Mouse (Mus musculus) stomach, embryonic 14.5 days (tissue): ENCODE measurements around the gene Sdk1. TPM values are rescaled to one million over a fixed set of nuclear protein-coding genes. Genes with fewer than 3 reads are reported as not detected.

Experiments
- ATAC-seq: fragments of 200-750 bp; cut with Nextera tagmentation; 2 replicates; pipeline ENCODE4 v1.8.0; 2017; ENCODE audit warnings: low read depth, moderate TSS enrichment; ENCODE audit not compliant: insufficient number of reproducible peaks, insufficient read depth, low FRiP score
- H3K27ac ChIP-seq: fragments of 300-500 bp; sonication (generic); 2 replicates; pipeline ENCODE4 v1.5.1; 2014; ENCODE audit warnings: mild to moderate bottlenecking, low read length, moderate library complexity, mixed read lengths
- H3K27me3 ChIP-seq: fragments of 300-500 bp; sonication (generic); 2 replicates; pipeline ENCODE4 v1.6.1; 2014; ENCODE audit warnings: low read length, control low read depth, mixed read lengths; ENCODE audit not compliant: control insufficient read depth, insufficient read depth
- H3K36me3 ChIP-seq: fragments of 300-500 bp; sonication (generic); 2 replicates; pipeline ENCODE4 v1.6.1; 2014; ENCODE audit warnings: mild to moderate bottlenecking, control low read depth, low read length, moderate library complexity, mixed read lengths; ENCODE audit not compliant: control insufficient read depth, insufficient read depth
- H3K4me1 ChIP-seq: fragments of 300-500 bp; sonication (generic); 2 replicates; pipeline ENCODE4 v1.6.1; 2014; ENCODE audit warnings: low read length, control low read depth, mixed read lengths; ENCODE audit not compliant: control insufficient read depth, insufficient read depth
- H3K4me2 ChIP-seq: fragments of 300-500 bp; sonication (generic); replicated peaks from 2 replicates; pipeline ENCODE4 v1.6.1; 2014; ENCODE audit warnings: low read depth, low read length, control low read depth
- H3K4me3 ChIP-seq: fragments of 300-500 bp; sonication (generic); 2 replicates; pipeline ENCODE4 v1.5.1; 2014; ENCODE audit warnings: low read depth, low read length, control low read depth
- H3K9ac ChIP-seq: fragments of 300-500 bp; sonication (generic); replicated peaks from 2 replicates; pipeline ENCODE4 v1.6.1; 2014; ENCODE audit warnings: low read depth, mild to moderate bottlenecking, control low read depth, low read length, moderate library complexity, mixed read lengths
- H3K9me3 ChIP-seq: fragments of 300-500 bp; sonication (generic); 2 replicates; pipeline ENCODE4 v1.6.1; 2016; ENCODE audit warnings: low read depth, low read length, control low read depth; ENCODE audit not compliant: control insufficient read depth
- WGBS: fragments of 180-500 bp; shearing (Covaris S2); extraction: QIAGEN DNeasy Blood & Tissue Kit; methylation state at CpG from one replicate; pipeline ENCODE4 v1.1.7; 2014; 5-methylcytosine and 5-hydroxymethylcytosine counted together
- polyA plus RNA-seq: library from polyadenylated mRNA; unstranded; fragments of >200 nt; fragmentation: Nextera tagmentation; extraction: Ambion mirVana; gene quantifications from 2 replicates; pipeline ENCODE4 v1.2.1, GENCODE M21; 2014

Sdk1 gene
- polyA plus RNA-seq, 1 experiment from 2014 or later, result 5.6 TPM

GRCm38 (mm10) chr5:141568106-141568505, 326.8 kb downstream of the Sdk1 start:
- no peak overlapping the region for H3K4me2 ChIP-seq
- WGBS, result 82% methylated on average over 2 of the region's 2 CpGs
- no peaks in the 10 kb centered on the region for H3K27me3 ChIP-seq
- no peak overlapping the region for H3K9ac ChIP-seq
- H3K4me3 ChIP-seq, result no peak overlapping the region
- H3K27ac ChIP-seq, result no peak overlapping the region
- no peaks in the 10 kb centered on the region for H3K9me3 ChIP-seq
- no peaks in the 10 kb centered on the region for H3K4me1 ChIP-seq
- no peak for ATAC-seq
- H3K36me3 ChIP-seq, result no peaks in the 10 kb centered on the region

GRCm38 (mm10) chr5:141570442-141570841, 329.2 kb downstream of the Sdk1 start:
- no peak for ATAC-seq
- no peak overlapping the region for H3K4me2 ChIP-seq
- H3K9ac ChIP-seq, result no peak overlapping the region
- WGBS, result 84% methylated on average over 6 of the region's 6 CpGs
- H3K4me1 ChIP-seq, result 0 out of 2 replicates have a peak, but pooled peaks cover 3% of the 10 kb centered on the region
- H3K36me3 ChIP-seq, result no peaks in the 10 kb centered on the region
- H3K27me3 ChIP-seq, result no peaks in the 10 kb centered on the region
- no peak overlapping the region for H3K4me3 ChIP-seq
- H3K9me3 ChIP-seq, result no peaks in the 10 kb centered on the region
- H3K27ac ChIP-seq, result no peak overlapping the region

- H3K9ac ChIP-seq, result no peak overlapping the region
- no peak overlapping the region for H3K27ac ChIP-seq
- no peak overlapping the region for H3K4me3 ChIP-seq
- WGBS, result 55% methylated on average over 1 of the region's 1 CpGs
- 0 out of 2 replicates have a peak, but pooled peaks cover 3% of the 10 kb centered on the region for H3K4me1 ChIP-seq
- no peaks in the 10 kb centered on the region for H3K36me3 ChIP-seq
- no peak for ATAC-seq
- H3K27me3 ChIP-seq, result no peaks in the 10 kb centered on the region
- no peaks in the 10 kb centered on the region for H3K9me3 ChIP-seq
- H3K4me2 ChIP-seq, result no peak overlapping the region
Measured at GRCm38 (mm10) chr5:141574263-141574662, 333.0 kb downstream of the Sdk1 start.

- H3K27ac ChIP-seq, result no peak overlapping the region
- 71% methylated on average over 5 of the region's 5 CpGs for WGBS
- no peak overlapping the region for H3K4me3 ChIP-seq
- H3K4me2 ChIP-seq, result no peak overlapping the region
- ATAC-seq, result no peak
- no peak overlapping the region for H3K9ac ChIP-seq
- H3K27me3 ChIP-seq, result no peaks in the 10 kb centered on the region
- H3K36me3 ChIP-seq, result no peaks in the 10 kb centered on the region
- H3K4me1 ChIP-seq, result no peaks in the 10 kb centered on the region
- H3K9me3 ChIP-seq, result no peaks in the 10 kb centered on the region
Measured at GRCm38 (mm10) chr5:141591246-141591645, 350.0 kb downstream of the Sdk1 start.

- Histone ChIP-seq H3K27ac (no peak overlapping the region), H3K4me1 (no peaks in the 10 kb centered on the region), H3K4me3 (no peak overlapping the region), H3K9ac (no peak overlapping the region), H3K27me3 (no peaks in the 10 kb centered on the region), H3K4me2 (no peak overlapping the region), H3K9me3 (no peaks in the 10 kb centered on the region), H3K36me3 (no peaks in the 10 kb centered on the region)
- no peak for ATAC-seq
- 76% methylated on average over 10 of the region's 10 CpGs for WGBS
Measured at GRCm38 (mm10) chr5:141612721-141613120, 371.4 kb downstream of the Sdk1 start.

GRCm38 (mm10) chr5:141615763-141616162, 374.5 kb downstream of the Sdk1 start:
- H3K36me3 ChIP-seq, result no peaks in the 10 kb centered on the region
- H3K4me2 ChIP-seq, result no peak overlapping the region
- H3K4me1 ChIP-seq, result no peaks in the 10 kb centered on the region
- no peak overlapping the region for H3K4me3 ChIP-seq
- no peaks in the 10 kb centered on the region for H3K27me3 ChIP-seq
- H3K27ac ChIP-seq, result no peak overlapping the region
- no peaks in the 10 kb centered on the region for H3K9me3 ChIP-seq
- 47% methylated on average over 7 of the region's 7 CpGs for WGBS
- no peak for ATAC-seq
- no peak overlapping the region for H3K9ac ChIP-seq

- no peaks in the 10 kb centered on the region for H3K4me1 ChIP-seq
- no peaks in the 10 kb centered on the region for H3K36me3 ChIP-seq
- no peaks in the 10 kb centered on the region for H3K9me3 ChIP-seq
- WGBS, result 80% methylated on average over 6 of the region's 6 CpGs
- H3K27ac ChIP-seq, result no peak overlapping the region
- ATAC-seq, result no peak
- H3K9ac ChIP-seq, result no peak overlapping the region
- no peak overlapping the region for H3K4me2 ChIP-seq
- no peak overlapping the region for H3K4me3 ChIP-seq
- no peaks in the 10 kb centered on the region for H3K27me3 ChIP-seq
Measured at GRCm38 (mm10) chr5:141617660-141618059, 376.4 kb downstream of the Sdk1 start.

GRCm38 (mm10) chr5:141625401-141625800, 384.1 kb downstream of the Sdk1 start:
- H3K27ac ChIP-seq, result no peak overlapping the region
- no peak overlapping the region for H3K4me3 ChIP-seq
- ATAC-seq, result no peak
- no peaks in the 10 kb centered on the region for H3K4me1 ChIP-seq
- H3K9me3 ChIP-seq, result no peaks in the 10 kb centered on the region
- no peaks in the 10 kb centered on the region for H3K36me3 ChIP-seq
- H3K9ac ChIP-seq, result no peak overlapping the region
- WGBS, result 78% methylated on average over 4 of the region's 4 CpGs
- H3K27me3 ChIP-seq, result no peaks in the 10 kb centered on the region
- no peak overlapping the region for H3K4me2 ChIP-seq

- no peak for ATAC-seq
- H3K36me3 ChIP-seq, result no peaks in the 10 kb centered on the region
- H3K9me3 ChIP-seq, result no peaks in the 10 kb centered on the region
- H3K9ac ChIP-seq, result no peak overlapping the region
- H3K4me2 ChIP-seq, result no peak overlapping the region
- H3K27me3 ChIP-seq, result no peaks in the 10 kb centered on the region
- H3K4me3 ChIP-seq, result no peak overlapping the region
- no peak overlapping the region for H3K27ac ChIP-seq
- WGBS, result 86% methylated on average over 5 of the region's 5 CpGs
- H3K4me1 ChIP-seq, result no peaks in the 10 kb centered on the region
Measured at GRCm38 (mm10) chr5:141631641-141632040, 390.4 kb downstream of the Sdk1 start.
